Mouse (Mus musculus) cerebellum, adult 2 months (tissue): ENCODE measurements around the gene Cacna2d3.

Experiments used
- CTCF ChIP-seq: fragments of 200-500 bp; IDR thresholded peaks from 2 replicates; pipeline ENCODE4 v1.5.1; 2011; ENCODE audit warnings: low read depth, mild to moderate bottlenecking, control low read depth, low read length, moderate library complexity, borderline replicate concordance; ENCODE audit not compliant: insufficient read depth
- POLR2A ChIP-seq: fragments of 200-500 bp; IDR thresholded peaks from 2 replicates; pipeline ENCODE4 v1.6.1; 2011; ENCODE audit warnings: low read length, control low read depth, borderline replicate concordance; ENCODE audit not compliant: insufficient read depth

DNA sequence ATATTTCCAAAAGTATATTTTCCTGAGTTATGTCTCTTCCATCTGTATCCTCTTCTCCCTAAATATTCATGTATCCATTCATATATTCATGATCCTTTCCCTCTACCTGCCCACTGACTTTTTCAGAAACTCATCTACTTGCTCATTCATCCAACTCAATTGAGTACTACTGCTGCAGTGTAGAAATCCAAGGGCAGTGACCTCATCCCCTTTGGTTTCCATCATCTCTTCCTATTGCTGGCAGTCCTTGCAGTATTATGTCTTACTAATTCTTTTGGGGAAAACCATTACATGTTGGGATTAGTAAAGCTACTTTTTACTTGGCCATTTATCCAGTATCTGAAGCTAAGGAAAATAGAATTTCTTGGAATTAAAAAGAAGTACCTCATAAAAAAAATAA, 447.8 kb downstream of the Cacna2d3 start:
- TF ChIP-seq CTCF: no peak
- TF ChIP-seq POLR2A: no peak
